Mouse (Mus musculus) layer of hippocampus, adult 9-10 months (tissue): ENCODE results near the gene Abca7.
"Not testable (repeated sequence)": the region's sequence is repeated elsewhere in the genome, so short reads cannot be mapped to it uniquely, and the experiment has no call there.

Experiments
- DNase-seq: peaks from one replicate; pipeline ENCODE4 v3.0.0; 2022; ENCODE audit warnings: low spot score

The Abca7 gene

GRCm38 (mm10) chr10:80047041-80047565 is 50.8 kb downstream of the Abca7 start, which contains the start of gene Gpx4:
Gene Gpx4, plus strand, starts transcription at chr10:80047166.
- no peak for DNase-seq

- no peak for DNase-seq
Measured at GRCm38 (mm10) chr10:80048396-80048795, 52.1 kb downstream of the Abca7 start.

- no peak for DNase-seq
Measured at GRCm38 (mm10) chr10:80048834-80049233, 52.5 kb downstream of the Abca7 start.

- no peak for DNase-seq
Measured at GRCm38 (mm10) chr10:80050244-80050643, 54.0 kb downstream of the Abca7 start.

- DNase-seq = no peak
Measured at GRCm38 (mm10) chr10:80050885-80051617, 54.8 kb downstream of the Abca7 start.

- DNase-seq = no peak
Measured at GRCm38 (mm10) chr10:80051618-80052373, 55.5 kb downstream of the Abca7 start.

- no peak for DNase-seq
Measured at GRCm38 (mm10) chr10:80052374-80052764, 56.1 kb downstream of the Abca7 start.

GRCm38 (mm10) chr10:80053259-80053780 is 57.0 kb downstream of the Abca7 start:
- peak; percentile 98 for DNase-seq

GRCm38 (mm10) chr10:80053831-80054815 is 57.8 kb downstream of the Abca7 start:
- no peak for DNase-seq

- not testable (repeated sequence) for DNase-seq
Measured at GRCm38 (mm10) chr10:80054911-80055310, 58.6 kb downstream of the Abca7 start.

- no peak for DNase-seq
Measured at GRCm38 (mm10) chr10:80055364-80055763, 59.1 kb downstream of the Abca7 start.

GRCm38 (mm10) chr10:80055891-80056290 is 59.6 kb downstream of the Abca7 start:
- no peak for DNase-seq

GRCm38 (mm10) chr10:80056506-80056905 is 60.2 kb downstream of the Abca7 start:
- no peak for DNase-seq

- no peak for DNase-seq
Measured at GRCm38 (mm10) chr10:80056976-80057682, 60.8 kb downstream of the Abca7 start.

- DNase-seq = no peak
Measured at GRCm38 (mm10) chr10:80057683-80058326, 61.5 kb downstream of the Abca7 start.

GRCm38 (mm10) chr10:80063104-80063503 is 66.8 kb downstream of the Abca7 start:
- no peak for DNase-seq

- DNase-seq = no peak
Measured at GRCm38 (mm10) chr10:80063877-80064650, 67.8 kb downstream of the Abca7 start.
